Mouse (Mus musculus) left cerebral cortex, postnatal 36 days (tissue): ENCODE results near the gene Pacs1. TPM values are rescaled to one million over a fixed set of nuclear protein-coding genes. Genes with fewer than 3 reads are reported as not detected.
"Not testable (repeated sequence)": the region's sequence is repeated elsewhere in the genome, so short reads cannot be mapped to it uniquely, and the experiment has no call there.

Source experiments
- DNase-seq, 2 experiments: peaks; one replicate each; pipeline ENCODE4 v3.0.0; 2021 to 2022; ENCODE audit warnings: low spot score in 2 of 2, mixed read lengths in 1 of 2
- intact Hi-C: fragments of 180-260 bp; cut with DNase I; formaldehyde crosslinking; loops from one replicate; pipeline ENCODE4 v1.15.1; 2025
- total RNA-seq, 2 experiments: library from RNA; stranded (reverse); gene quantifications; 2 replicates each; pipeline ENCODE4 v1.2.3; 2021

The Pacs1 gene
- total RNA-seq, 2 experiments from 2014 or later: 62.0 to 63.1 TPM

- DNase-seq: no peak
- intact Hi-C loops: no loop called here
These were observed 94.3 kb downstream of the Pacs1 start for GRCm38 (mm10) chr19:5178631-5179030.

- intact Hi-C loops: no loop called here
- no peak for DNase-seq
These were observed 102.5 kb downstream of the Pacs1 start for GRCm38 (mm10) chr19:5170430-5170829.

GRCm38 (mm10) chr19:5167477-5167876 is 105.4 kb downstream of the Pacs1 start:
- no peak for DNase-seq
- intact Hi-C loops: no loop called here

- no peak for DNase-seq
- intact Hi-C loops: no loop called here
These were observed 108.5 kb downstream of the Pacs1 start for GRCm38 (mm10) chr19:5164380-5164779.

- intact Hi-C loops: no loop called here
- peak in 1 of 2 experiments; percentile 10 for DNase-seq
These were observed 111.0 kb downstream of the Pacs1 start for GRCm38 (mm10) chr19:5161913-5162312.

- intact Hi-C loops: loop anchor here (5.0 kb wide), 1 partner anchor 120 kb away; the partner anchor contains the start of gene Pacs1
- no peak for DNase-seq
These were observed 120.7 kb downstream of the Pacs1 start for GRCm38 (mm10) chr19:5152261-5152660.

GRCm38 (mm10) chr19:5151741-5152140 is 121.2 kb downstream of the Pacs1 start:
- DNase-seq: no peak
- intact Hi-C loops: loop anchor here (5.0 kb wide), 1 partner anchor 121 kb away; the partner anchor contains the start of gene Pacs1

- DNase-seq: peak; percentile 64 to 72
- intact Hi-C loops: loop anchor here (5.0 kb wide), 1 partner anchor 121 kb away; the partner anchor contains the start of gene Pacs1
These were observed 121.6 kb downstream of the Pacs1 start for GRCm38 (mm10) chr19:5151331-5151730.

- intact Hi-C loops: loop anchor here (1.0 to 5.0 kb wide), 2 partner anchors 55 to 122 kb away; partner anchors contain the start of gene Pacs1
These were observed 122.6 kb downstream of the Pacs1 start for GRCm38 (mm10) chr19:5150358-5150757.

GRCm38 (mm10) chr19:5149041-5149440 is 123.9 kb downstream of the Pacs1 start:
- DNase-seq, intact Hi-C loops: not testable (repeated sequence)

More at GRCm38 (mm10) chr19:5150358-5150757, 122.6 kb downstream of the Pacs1 start:
- DNase-seq: peak; percentile 73 to 80

GRCm38 (mm10) chr19:5139640-5140039 is 133.3 kb downstream of the Pacs1 start:
- DNase-seq: peak; percentile 58 to 71
- intact Hi-C loops: no loop called here

- intact Hi-C loops: no loop called here
- DNase-seq: no peak
These were observed 141.7 kb downstream of the Pacs1 start for GRCm38 (mm10) chr19:5131237-5131636.

GRCm38 (mm10) chr19:5129770-5130169 is 143.1 kb downstream of the Pacs1 start:
- DNase-seq: no peak
- intact Hi-C loops: no loop called here

- DNase-seq: no peak
- intact Hi-C loops: no loop called here
These were observed 148.8 kb downstream of the Pacs1 start for GRCm38 (mm10) chr19:5124055-5124614.

GRCm38 (mm10) chr19:5123241-5123640 is 149.7 kb downstream of the Pacs1 start:
- intact Hi-C loops: no loop called here
- DNase-seq: no peak

- no peak for DNase-seq
- intact Hi-C loops: no loop called here
These were observed 150.4 kb downstream of the Pacs1 start for GRCm38 (mm10) chr19:5122492-5122891.

GRCm38 (mm10) chr19:5118384-5118698 is 154.6 kb downstream of the Pacs1 start, which contains the start of gene Klc2:
Klc2 (minus strand) TSS chr19:5118560.
- DNase-seq: no peak
- intact Hi-C loops: no loop called here

GRCm38 (mm10) chr19:5117494-5118383 is 155.2 kb downstream of the Pacs1 start:
- peak; percentile 90 to 91 for DNase-seq
- intact Hi-C loops: no loop called here

GRCm38 (mm10) chr19:5113783-5114182 is 159.1 kb downstream of the Pacs1 start:
- no peak for DNase-seq
- intact Hi-C loops: no loop called here

- intact Hi-C loops: no loop called here
- no peak for DNase-seq
These were observed 163.1 kb downstream of the Pacs1 start for GRCm38 (mm10) chr19:5109659-5110453.
